Comparison of ENCODE assay signal across 19 mouse cellular contexts in genomic region chr7:73597968-73598367, GRCm38 (mm10). TPM values are rescaled to one million over a fixed set of nuclear protein-coding genes. Genes with fewer than 3 reads are reported as not detected.
DNase-seq lines count a peak whose midpoint lies in the region; ATAC-seq lines count a peak whose summit lies in the region.
"Had no signal": no experiment of that assay in that cellular context is flagged by ENCODE, and none has a peak within 500 bp of the region (broad histone marks: within the 10 kb centered on the region; RNA-seq: fewer than 3 reads in every experiment).

No protein-coding gene starts in this region.

- peak; percentile 88 for DNase-seq in heart, adult 11 months
- no peak for DNase-seq in heart, postnatal 36 days
- no peak for DNase-seq in liver
- no peak for DNase-seq in urinary bladder, adult 18-20 months (ENCODE audit: low spot score in 2 of 2)
- DNase-seq in lung, postnatal 14 days, result no peak
- DNase-seq: adrenal gland, postnatal 25 days; cerebellum, adult 8-10 months; gastrocnemius, postnatal 10 days; thymus, postnatal 4 days had no signal

- peaks cover 81% of the 10 kb centered on the region for H3K4me1 ChIP-seq in liver, embryonic 15.5 days (replicated peaks)
- H3K4me1 ChIP-seq in limb, embryonic 12.5 days (replicated peaks), result peaks cover 35% of the 10 kb centered on the region

- H3K27ac ChIP-seq in liver, embryonic 15.5 days (replicated peaks), result peak overlapping the region; percentile 31; the same call in 1 of the 2 replicates
- peak overlapping the region; percentile 96; the same call in 1 of the 2 replicates for H3K27ac ChIP-seq in limb, embryonic 12.5 days
- H3K27ac ChIP-seq: kidney, postnatal 0 days; layer of hippocampus, adult 2 months; lung, embryonic 15.5 days had no signal

- 75% methylated on average over 5 of the region's 5 CpGs for WGBS in liver, embryonic 15.5 days (ENCODE audit: insufficient replicate concordance)
- WGBS in limb, embryonic 12.5 days, result 66% methylated on average over 5 of the region's 5 CpGs

- no peak overlapping the region for H3K4me3 ChIP-seq in liver, embryonic 15.5 days (replicated peaks)
- H3K4me3 ChIP-seq in limb, embryonic 12.5 days (replicated peaks), result no peak overlapping the region
- H3K4me3 ChIP-seq: embryonic facial prominence, embryonic 13.5 days; hindbrain, embryonic 15.5 days; layer of hippocampus, adult 2 months; left cerebral cortex, adult 2 months; lung, embryonic 15.5 days had no signal

- no peaks in the 10 kb centered on the region for H3K27me3 ChIP-seq in liver, embryonic 15.5 days
- no peaks in the 10 kb centered on the region for H3K27me3 ChIP-seq in limb, embryonic 12.5 days
- H3K27me3 ChIP-seq: embryonic facial prominence, embryonic 13.5 days; hindbrain, embryonic 15.5 days; lung, embryonic 15.5 days had no signal

- no peak overlapping the region for H3K9ac ChIP-seq in liver, embryonic 15.5 days
- no peak overlapping the region for H3K9ac ChIP-seq in limb, embryonic 12.5 days (replicated peaks)
- H3K9ac ChIP-seq: embryonic facial prominence, embryonic 13.5 days; hindbrain, embryonic 15.5 days; lung, embryonic 15.5 days had no signal

- no peak overlapping the region for H3K4me2 ChIP-seq in liver, embryonic 15.5 days
- no peak overlapping the region for H3K4me2 ChIP-seq in limb, embryonic 12.5 days
- H3K4me2 ChIP-seq: embryonic facial prominence, embryonic 13.5 days; hindbrain, embryonic 15.5 days; lung, embryonic 15.5 days had no signal

- no peak for ATAC-seq in liver, embryonic 15.5 days (ENCODE audit: insufficient read depth)
- peak; percentile 12 for ATAC-seq in CD4-positive, CD25-positive, alpha-beta regulatory T cell, adult 4 months
- no peak for ATAC-seq in limb, embryonic 12.5 days (ENCODE audit: insufficient number of reproducible peaks, insufficient read depth, low FRiP score, low TSS enrichment, low read depth)
- ATAC-seq: intestine, postnatal 0 days had no signal

- no peaks in the 10 kb centered on the region for H3K36me3 ChIP-seq in liver, embryonic 15.5 days (replicated peaks)
- no peaks in the 10 kb centered on the region for H3K36me3 ChIP-seq in limb, embryonic 12.5 days
- H3K36me3 ChIP-seq: embryonic facial prominence, embryonic 13.5 days; hindbrain, embryonic 15.5 days; lung, embryonic 15.5 days had no signal

- no peaks in the 10 kb centered on the region for H3K9me3 ChIP-seq in liver, embryonic 15.5 days (replicated peaks)
- H3K9me3 ChIP-seq in limb, embryonic 12.5 days, result peaks cover 9% of the 10 kb centered on the region; the same call in 1 of the 2 replicates
- H3K9me3 ChIP-seq: embryonic facial prominence, embryonic 13.5 days; hindbrain, embryonic 15.5 days; lung, embryonic 15.5 days had no signal

- intact Hi-C loops in heart, postnatal 36 days (cut with DNase I), result no loop called here

RNA-seq across cellular contexts. Expression of gene Chd2, which starts 56.3 kb away (rescaled TPM):
- 10 to 100 TPM; 49.0 to 52.1 TPM for total RNA-seq in heart, postnatal 36 days (2021)
- polyA plus RNA-seq in liver, embryonic 15.5 days (2015; fragmentation: Nextera tagmentation; extraction: Ambion mirVana), result 20.1 and 22.1 TPM in 2 replicates
- polyA plus RNA-seq in CD4-positive, CD25-positive, alpha-beta regulatory T cell, adult 4 months (2017; shearing (Covaris generic)), result 100 to 1,000 TPM; 223 to 256 TPM
- 66.8 and 70.3 TPM in 2 replicates for polyA plus RNA-seq in limb, embryonic 12.5 days (2016; fragmentation: Nextera tagmentation; extraction: Ambion mirVana)
